Mouse (Mus musculus) MEL (cell line): ENCODE measurements around the gene Zbtb7b. TPM values are rescaled to one million over a fixed set of nuclear protein-coding genes. Genes with fewer than 3 reads are reported as not detected.
A peak's percentile ranks its signal among the peaks of the same experiment; 100 is the strongest.

ENCODE experiments used
- DNase-seq: peaks from one replicate; pipeline ENCODE4 v3.0.0; 2011; ENCODE audit warnings: low read depth, low spot score
- H3K27ac ChIP-seq: 2 replicates; pipeline ENCODE4 v1.5.1; 2012; ENCODE audit warnings: low read depth, mild to moderate bottlenecking, control low read depth, low read length, moderate library complexity; ENCODE audit not compliant: control insufficient read depth
- H3K27me3 ChIP-seq, 2 experiments: fragments of 150-350 bp in 1 of 2; sonication (generic) in 1 of 2; 2 replicates each; pipeline ENCODE4 v1.6.1; 2012; ENCODE audit warnings: low read length in 2 of 2, mild to moderate bottlenecking in 2 of 2, improper control_type of control experiment in 1 of 2, moderate library complexity in 1 of 2; ENCODE audit not compliant: insufficient read depth in 2 of 2, control insufficient read depth in 1 of 2
- H3K36me3 ChIP-seq, 2 experiments: 2 replicates each; pipeline ENCODE4 v1.6.1; 2012 to 2014; ENCODE audit warnings: low read length in 2 of 2, improper control_type of control experiment in 1 of 2, inconsistent platforms in 1 of 2, mild to moderate bottlenecking in 1 of 2; ENCODE audit not compliant: insufficient read depth in 2 of 2, control insufficient read depth in 1 of 2
- H3K4me1 ChIP-seq, 2 experiments: fragments of 150-350 bp in 1 of 2; sonication (generic) in 1 of 2; 2 replicates each; pipeline ENCODE4 v1.6.1; 2012; ENCODE audit warnings: low read length in 2 of 2, improper control_type of control experiment in 1 of 2, mild to moderate bottlenecking in 1 of 2; ENCODE audit not compliant: insufficient read depth in 2 of 2, control insufficient read depth in 1 of 2
- H3K4me3 ChIP-seq, 2 experiments: fragments of 150-350 bp in 1 of 2; sonication (generic) in 1 of 2; 2 replicates each; pipeline ENCODE4 v1.5.1; 2012; ENCODE audit warnings: low read depth in 2 of 2, low read length in 2 of 2, mild to moderate bottlenecking in 2 of 2, moderate library complexity in 2 of 2, control low read depth in 1 of 2, improper control_type of control experiment in 1 of 2; ENCODE audit not compliant: control insufficient read depth in 1 of 2, insufficient read depth in 1 of 2
- H3K79me2 ChIP-seq: 2 replicates; pipeline ENCODE4 v1.6.1; 2012; ENCODE audit warnings: mild to moderate bottlenecking, low read length, moderate library complexity; ENCODE audit not compliant: control insufficient read depth, poor library complexity, insufficient read depth
- H3K9ac ChIP-seq: 2 replicates; pipeline ENCODE4 v1.6.1; 2012; ENCODE audit warnings: low read depth, mild to moderate bottlenecking, control low read depth, low read length, moderate library complexity; ENCODE audit not compliant: control insufficient read depth, poor library complexity, severe bottlenecking
- H3K9me3 ChIP-seq: fragments of 150-350 bp; sonication (generic); replicated peaks from 2 replicates; pipeline ENCODE4 v1.6.1; 2012; ENCODE audit warnings: mild to moderate bottlenecking, low read length, improper control_type of control experiment, moderate library complexity; ENCODE audit not compliant: insufficient read depth
- CHD1 ChIP-seq: IDR thresholded peaks from 2 replicates; pipeline ENCODE4 v1.6.1; 2012; ENCODE audit warnings: low read depth, mild to moderate bottlenecking, inconsistent platforms, low read length, improper control_type of control experiment
- CTCF ChIP-seq, 3 experiments: IDR thresholded peaks in 2 of 3; conservative IDR thresholded peaks in 1 of 3; 2 replicates each; pipeline ENCODE4 v1.5.1; 2011 to 2012; ENCODE audit warnings: low read length in 3 of 3, low read depth in 2 of 3, mild to moderate bottlenecking in 2 of 3, improper control_type of control experiment in 1 of 3, inconsistent platforms in 1 of 3, mixed read lengths in 1 of 3, moderate library complexity in 1 of 3; ENCODE audit not compliant: control insufficient read depth in 1 of 3, insufficient read depth in 1 of 3, poor library complexity in 1 of 3, severe bottlenecking in 1 of 3
- E2F4 ChIP-seq: IDR thresholded peaks from 2 replicates; pipeline ENCODE4 v1.6.1; 2011; ENCODE audit warnings: low read depth, low read length, improper control_type of control experiment, borderline replicate concordance
- EP300 ChIP-seq, 2 experiments: IDR thresholded peaks; 2 replicates each; pipeline ENCODE4 v1.6.1; 2011; ENCODE audit warnings: improper control_type of control experiment in 2 of 2, low read length in 2 of 2, low read depth in 1 of 2, mild to moderate bottlenecking in 1 of 2
- GATA1 ChIP-seq: IDR thresholded peaks from 2 replicates; pipeline ENCODE4 v1.6.1; 2011; ENCODE audit warnings: low read depth, low read length, improper control_type of control experiment
- HCFC1 ChIP-seq: IDR thresholded peaks from 2 replicates; pipeline ENCODE4 v1.6.1; 2012; ENCODE audit warnings: low read depth, mild to moderate bottlenecking, inconsistent platforms, low read length, improper control_type of control experiment, moderate library complexity
- JUND ChIP-seq: IDR thresholded peaks from 2 replicates; pipeline ENCODE4 v1.6.1; 2011; ENCODE audit warnings: low read depth, mild to moderate bottlenecking, improper control_type of control experiment, low read length
- MAZ ChIP-seq: IDR thresholded peaks from 2 replicates; pipeline ENCODE4 v1.6.1; 2012; ENCODE audit warnings: low read depth, mild to moderate bottlenecking, inconsistent platforms, low read length, improper control_type of control experiment
- MEF2A ChIP-seq: IDR thresholded peaks from 2 replicates; pipeline ENCODE4 v1.6.1; 2014; ENCODE audit warnings: low read depth, mild to moderate bottlenecking, inconsistent platforms, low read length, improper control_type of control experiment; ENCODE audit not compliant: poor library complexity, insufficient replicate concordance, severe bottlenecking; ENCODE audit errors: extremely low read depth
- MYB ChIP-seq: IDR thresholded peaks from 2 replicates; pipeline ENCODE4 v1.6.1; 2011; ENCODE audit warnings: mild to moderate bottlenecking, low read depth, low read length, improper control_type of control experiment
- MYC ChIP-seq: IDR thresholded peaks from 2 replicates; pipeline ENCODE4 v1.6.1; 2011; ENCODE audit warnings: low read depth, mild to moderate bottlenecking, low read length, improper control_type of control experiment, moderate library complexity
- POLR2AphosphoS2 ChIP-seq: IDR thresholded peaks from 2 replicates; pipeline ENCODE4 v1.6.1; 2011; ENCODE audit warnings: low read length, improper control_type of control experiment
- POLR2AphosphoS5 ChIP-seq: IDR thresholded peaks from 2 replicates; pipeline ENCODE4 v1.6.1; 2012; ENCODE audit warnings: low read depth, borderline replicate concordance, mild to moderate bottlenecking, inconsistent platforms, low read length, moderate library complexity, mixed read lengths
- RAD21 ChIP-seq: IDR thresholded peaks from 2 replicates; pipeline ENCODE4 v1.6.1; 2011; ENCODE audit warnings: mild to moderate bottlenecking, low read depth, low read length, improper control_type of control experiment
- TBP ChIP-seq: IDR thresholded peaks from 2 replicates; pipeline ENCODE4 v1.8.0; 2011; ENCODE audit warnings: low read depth, low read length, improper control_type of control experiment
- TCF12 ChIP-seq: IDR thresholded peaks from 2 replicates; pipeline ENCODE4 v1.6.1; 2014; ENCODE audit warnings: low read depth, mild to moderate bottlenecking, inconsistent platforms, low read length, improper control_type of control experiment, moderate library complexity
- ZC3H11A ChIP-seq: IDR thresholded peaks from 2 replicates; pipeline ENCODE4 v1.6.1; 2012; ENCODE audit warnings: low read depth, mild to moderate bottlenecking, inconsistent platforms, low read length, improper control_type of control experiment
- ZKSCAN1 ChIP-seq: IDR thresholded peaks from 2 replicates; pipeline ENCODE4 v1.6.1; 2012; ENCODE audit warnings: low read depth, mild to moderate bottlenecking, inconsistent platforms, low read length, improper control_type of control experiment, moderate library complexity
- ZMIZ1 ChIP-seq: IDR thresholded peaks from 2 replicates; pipeline ENCODE4 v1.6.1; 2012; ENCODE audit warnings: low read depth, mild to moderate bottlenecking, inconsistent platforms, low read length, improper control_type of control experiment, moderate library complexity
- polyA plus RNA-seq, 2 experiments: library from polyadenylated mRNA; stranded (reverse) in 1 of 2; unstranded in 1 of 2; fragments of >175 nt in 1 of 2; fragments of >200 nt in 1 of 2; gene quantifications; 2 replicates each; pipeline versions ENCODE4 v1.2.1 to v1.2.4; 2012; ENCODE audit warnings: low replicate concordance in 2 of 2, low read depth in 1 of 2; ENCODE audit not compliant: insufficient read length in 2 of 2, insufficient read depth in 1 of 2, missing spikeins in 1 of 2
- total RNA-seq: library from RNA; depleted of rRNA; stranded (reverse); fragments of 300-350 nt; gene quantifications from 2 replicates; pipeline ENCODE4 v1.2.3, GENCODE M21; 2012

Zbtb7b gene
- total and polyA plus RNA-seq, 3 experiments = 8.5 to 20.1 TPM; not detected in 1

GRCm38 (mm10) chr3:89330948-89331347 is 63.6 kb downstream of the Zbtb7b start:
- Histone ChIP-seq H3K4me3 (no peak overlapping the region), H3K27me3 (peaks cover 7 to 9% of the 10 kb centered on the region in 2 experiments; a peak in 2 of 4 replicates), H3K36me3 (0 out of 4 replicates have a peak, but pooled peaks cover 0 to 4% of the 10 kb centered on the region in 2 experiments), H3K9me3 (no peaks in the 10 kb centered on the region), H3K4me1 (peaks cover 6 to 12% of the 10 kb centered on the region in 2 experiments), H3K79me2 (no peaks in the 10 kb centered on the region), H3K27ac (no peak overlapping the region), H3K9ac (no peak overlapping the region)
- peak; percentile 34 for DNase-seq
- no peak for TF ChIP-seq MEF2A
- TF ChIP-seq TBP = 0 out of 2 replicates have a peak, but pooled peaks have one; percentile 27
- TF ChIP-seq RAD21 = no peak
- TF ChIP-seq MAZ = no peak
- no peak for TF ChIP-seq ZMIZ1
- TF ChIP-seq EP300 (IDR thresholded peaks at IDR 0.05; ENCODE audit: low read depth in 1 of 2, low read length in 2 of 2) = no peak
- no peak for TF ChIP-seq GATA1

DNA sequence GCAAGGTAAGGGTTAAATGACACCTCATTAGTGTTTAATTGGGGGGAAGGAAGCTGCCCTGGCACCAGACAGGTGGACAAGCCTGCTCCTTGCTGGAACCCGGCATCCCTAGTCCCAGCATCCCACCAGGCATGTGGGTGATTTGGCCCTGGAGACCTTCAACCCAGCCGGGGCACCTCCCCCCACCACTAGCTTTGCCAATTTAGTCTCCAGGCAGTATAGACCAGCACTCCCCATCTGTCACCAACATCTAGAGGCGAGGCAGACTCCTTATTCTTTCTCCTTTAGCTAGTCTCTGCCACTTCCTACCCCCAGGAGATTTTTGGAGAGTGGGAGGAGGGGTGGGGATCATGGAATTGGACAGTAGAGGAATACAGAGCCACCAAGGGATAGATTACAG is 64.2 kb downstream of the Zbtb7b start:
- Histone ChIP-seq H3K9me3 (no peaks in the 10 kb centered on the region), H3K4me1 (peaks cover 6 to 12% of the 10 kb centered on the region in 2 experiments), H3K27me3 (peaks cover 7 to 10% of the 10 kb centered on the region in 2 experiments; a peak in 2 of 4 replicates), H3K36me3 (0 out of 4 replicates have a peak, but pooled peaks cover 0 to 4% of the 10 kb centered on the region in 2 experiments), H3K79me2 (no peaks in the 10 kb centered on the region), H3K27ac (no peak overlapping the region), H3K9ac (no peak overlapping the region), H3K4me3 (no peak overlapping the region)
- no peak for DNase-seq
- TF ChIP-seq HCFC1 (no peak), POLR2AphosphoS2 (no peak), JUND (no peak), TBP (no peak), ZKSCAN1 (no peak), MYC (no peak), CTCF (IDR thresholded peaks at IDR 0.05 in 2 of 3, conservative IDR thresholded peaks at IDR 0.05 in 1 of 3; ENCODE audit: control insufficient read depth in 1 of 3, insufficient read depth in 1 of 3, low read depth in 2 of 3, low read length in 3 of 3, poor library complexity in 1 of 3, severe bottlenecking in 1 of 3) (no peak), E2F4 (no peak), POLR2AphosphoS5 (no peak), TCF12 (no peak), CHD1 (no peak), ZC3H11A (no peak), MYB (no peak), MEF2A (no peak), RAD21 (no peak)
